Mouse (Mus musculus): Measurements from ENCODE around the gene Cntn3.
"Not testable (repeated sequence)": the region's sequence is repeated elsewhere in the genome, so short reads cannot be mapped to it uniquely, and the experiment has no call there.

The Cntn3 gene

DNA sequence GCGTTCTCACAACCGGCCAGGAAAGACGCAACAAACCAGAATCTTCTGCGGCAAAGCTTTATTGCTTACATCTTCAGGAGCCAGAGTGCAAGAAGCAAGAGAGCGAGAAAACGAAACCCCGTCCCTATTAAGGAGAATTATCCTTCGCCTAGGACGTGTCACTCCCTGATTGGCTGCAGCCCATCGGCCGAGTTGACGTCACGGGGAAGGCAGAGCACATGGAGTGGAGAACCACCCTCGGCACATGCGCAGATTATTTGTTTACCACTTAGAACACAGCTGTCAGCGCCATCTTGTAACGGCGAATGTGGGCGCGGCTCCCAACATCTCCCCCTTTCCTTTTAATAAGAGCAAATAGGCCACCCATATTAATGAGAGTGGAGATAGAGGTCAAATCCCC is at the start of gene Cntn3:
Gene Cntn3, minus strand, starts transcription at position 101 of the 400 bp plus-strand sequence.
- not testable (repeated sequence) for DNase-seq (ENCODE audit: low spot score)

DNA sequence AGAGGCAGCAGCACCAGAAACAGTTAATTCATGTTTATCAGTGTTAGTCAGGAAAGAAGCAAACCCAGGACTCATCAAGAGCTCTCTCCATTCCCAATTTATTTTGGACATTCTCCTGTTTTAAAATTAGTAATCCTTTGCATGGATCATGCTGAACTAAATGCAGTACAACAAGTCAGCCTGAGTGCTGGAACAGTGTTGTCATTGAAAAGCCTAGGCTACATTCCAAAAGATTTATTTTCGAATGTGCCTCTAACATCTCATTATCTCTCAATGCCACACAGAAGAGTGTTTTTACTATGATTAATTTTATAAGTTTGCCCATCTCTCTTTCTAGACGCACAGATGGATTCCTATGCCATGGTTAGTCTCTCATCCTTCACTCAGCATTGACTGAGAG is 27.9 kb upstream of the Cntn3 start:
- DNase-seq (ENCODE audit: low spot score): no peak

DNA sequence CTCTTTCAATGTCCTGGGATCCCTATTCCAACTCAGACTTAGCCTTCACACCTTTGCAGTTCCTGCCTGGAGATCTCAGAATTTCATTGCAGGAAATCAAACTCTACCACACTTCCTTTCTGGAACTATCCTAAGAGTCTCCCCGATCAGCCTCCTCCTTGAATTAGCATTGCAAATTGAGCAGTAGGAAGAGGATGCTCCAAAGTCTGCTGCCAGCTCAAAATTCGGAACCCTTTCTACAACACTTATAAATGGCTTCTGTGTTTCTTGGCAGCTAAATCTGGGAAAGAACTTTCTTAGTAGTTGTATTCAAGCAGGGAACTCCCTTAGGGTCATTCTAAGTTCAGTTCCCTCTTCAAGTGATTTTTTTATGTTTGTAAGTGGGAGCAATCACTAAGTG is 24.9 kb upstream of the Cntn3 start:
- no peak for DNase-seq (ENCODE audit: low spot score)

DNA sequence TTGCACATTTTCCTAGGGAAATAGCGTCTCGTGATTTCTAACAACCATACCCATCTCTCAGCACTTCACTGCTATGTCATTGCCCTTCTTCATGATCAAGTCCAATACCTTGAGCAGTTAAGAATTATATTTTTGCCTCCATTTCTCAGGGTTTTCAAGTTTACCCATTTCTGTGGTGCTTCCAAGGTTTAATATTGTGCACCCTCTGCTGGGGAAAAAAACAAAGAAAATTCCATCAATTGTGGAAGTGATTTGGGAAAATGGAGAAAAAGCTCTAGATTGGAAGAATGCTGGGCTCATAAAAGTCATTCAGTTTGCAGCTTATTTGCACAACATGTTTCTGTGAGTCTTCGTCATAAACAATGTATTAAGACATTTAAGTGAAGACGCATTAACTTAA is 17.2 kb upstream of the Cntn3 start:
- no peak for DNase-seq (ENCODE audit: low spot score)

DNA sequence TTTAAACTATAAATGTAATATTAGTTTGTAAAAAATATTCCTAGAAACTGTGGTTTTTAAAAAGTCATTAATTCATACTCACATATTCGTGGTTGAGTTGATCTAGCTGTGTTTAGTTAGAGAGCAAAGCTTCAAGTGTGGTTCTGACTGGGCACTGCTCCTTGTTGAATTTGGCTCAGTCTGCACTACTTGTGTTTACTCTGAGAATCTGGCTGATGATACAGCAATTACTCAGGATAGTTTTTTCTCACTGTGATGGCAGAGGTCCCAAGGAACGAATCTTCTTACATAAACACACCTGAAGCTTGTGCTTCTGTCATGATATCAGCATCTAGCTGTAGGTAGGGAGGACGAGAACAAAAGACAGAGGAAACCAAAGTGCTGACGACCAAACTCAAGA is 16.4 kb upstream of the Cntn3 start:
- DNase-seq (ENCODE audit: low spot score): no peak

DNA sequence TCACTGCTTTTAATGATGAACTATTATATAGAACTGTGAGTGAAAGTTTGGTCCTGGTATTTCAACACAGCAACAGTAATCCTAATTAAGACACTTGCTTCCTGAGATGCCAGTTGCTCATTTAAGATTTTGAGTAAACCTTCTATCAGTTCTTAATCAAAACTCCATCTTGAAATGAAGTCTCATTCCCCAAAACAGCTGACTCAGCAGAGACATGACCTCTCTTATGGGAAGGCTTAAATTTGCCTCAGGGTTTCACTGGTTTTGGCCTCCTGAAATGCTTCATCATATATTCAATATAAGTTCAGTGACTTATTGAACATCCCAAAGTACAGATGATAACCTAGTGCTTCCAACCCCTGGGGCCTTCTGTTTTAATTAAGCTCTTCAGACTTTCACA is 13.2 kb upstream of the Cntn3 start:
- no peak for DNase-seq (ENCODE audit: low spot score)

DNA sequence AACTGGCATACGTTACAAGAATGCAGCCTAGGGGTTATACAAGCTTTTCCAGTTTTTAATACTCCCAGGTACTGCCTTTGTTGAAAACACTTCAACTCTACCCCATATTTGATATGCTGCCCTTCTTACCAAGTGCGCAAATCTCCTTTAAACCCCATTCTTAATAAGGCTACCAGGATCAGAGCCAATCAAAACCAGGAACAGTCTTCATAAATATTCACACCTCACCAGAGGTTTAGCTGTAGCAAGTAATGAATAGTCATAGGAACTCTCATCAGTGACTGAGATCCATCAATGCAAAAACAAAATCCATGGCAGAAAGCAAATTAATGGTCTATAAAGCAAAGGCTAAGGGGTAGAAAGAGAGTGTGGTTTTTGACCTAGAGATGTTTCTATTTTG is 10.7 kb upstream of the Cntn3 start:
- no peak for DNase-seq (ENCODE audit: low spot score)

DNA sequence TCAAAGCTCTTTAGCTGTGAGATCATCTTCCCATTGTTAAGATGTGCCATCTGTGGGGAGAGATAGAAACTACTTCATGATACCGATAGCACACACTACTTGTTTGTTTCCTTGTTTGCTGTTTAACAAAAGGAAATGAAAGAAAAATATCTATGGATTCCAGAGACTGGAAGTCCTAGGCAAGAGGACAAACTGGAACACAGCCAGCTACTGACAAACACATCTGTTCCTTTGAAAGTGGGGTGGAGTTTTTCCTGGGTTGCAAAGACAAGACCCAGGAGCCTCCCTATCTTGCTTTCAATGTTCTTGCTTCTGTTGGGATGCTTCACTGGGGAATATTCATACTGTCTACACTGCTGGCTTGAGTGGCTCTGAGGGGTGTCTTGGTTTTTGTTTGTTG is 5.4 kb downstream of the Cntn3 start:
- DNase-seq (ENCODE audit: low spot score): no peak

DNA sequence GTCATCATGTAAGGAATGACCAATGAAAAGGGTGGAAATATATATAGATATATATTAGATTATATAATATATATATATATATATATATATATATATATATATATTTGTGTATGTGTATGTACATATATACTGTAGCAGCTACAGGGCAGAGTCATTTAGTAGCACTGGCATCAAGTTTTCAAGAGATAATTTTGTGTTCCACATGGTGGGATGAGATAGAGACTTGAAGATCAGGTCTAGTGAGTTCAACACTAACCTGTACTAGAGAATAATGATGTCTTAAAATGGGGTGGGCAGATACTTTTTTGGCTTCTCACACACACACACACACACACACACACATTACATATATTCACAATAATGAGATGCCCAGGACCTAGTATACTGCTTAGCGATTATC is 7.7 kb downstream of the Cntn3 start:
- DNase-seq (ENCODE audit: low spot score): no peak

DNA sequence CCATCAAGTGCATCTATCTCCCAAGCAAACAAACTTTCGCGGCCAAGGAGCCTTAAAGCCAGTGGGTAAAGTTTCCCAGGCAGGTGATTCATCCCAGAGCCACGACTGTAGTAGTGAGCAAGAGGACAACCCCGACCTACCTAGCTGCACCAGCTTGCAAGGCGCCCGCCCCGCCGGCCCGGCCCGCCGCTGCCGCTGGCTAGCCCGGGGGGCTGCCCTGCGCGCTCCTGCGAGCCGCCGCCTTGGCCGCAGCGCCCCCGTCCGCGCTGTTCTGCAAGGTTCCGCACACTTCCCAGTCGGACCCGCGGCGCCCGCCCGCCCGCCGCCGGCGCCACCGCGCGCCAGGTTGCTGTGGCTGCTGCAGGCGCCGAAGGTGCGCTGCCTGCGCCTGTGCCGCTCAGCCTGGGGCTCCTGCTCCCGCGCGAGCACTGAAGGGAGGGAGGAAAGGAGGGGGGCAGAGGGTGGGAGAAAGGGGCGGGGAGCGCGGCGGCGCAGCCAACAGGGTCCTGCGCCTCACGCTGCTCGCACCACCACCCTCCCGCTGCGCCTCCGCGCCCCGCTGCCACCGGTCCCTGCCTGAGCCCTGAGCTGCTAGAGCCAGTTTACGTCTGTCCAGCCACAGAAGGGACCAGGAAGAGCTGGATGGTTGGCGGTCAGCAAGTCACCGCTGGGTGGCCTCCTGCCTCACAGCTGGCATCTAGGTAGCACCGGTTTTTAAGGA is 8.7 kb downstream of the Cntn3 start:
- peak; percentile 67 for DNase-seq (ENCODE audit: low spot score)

DNA sequence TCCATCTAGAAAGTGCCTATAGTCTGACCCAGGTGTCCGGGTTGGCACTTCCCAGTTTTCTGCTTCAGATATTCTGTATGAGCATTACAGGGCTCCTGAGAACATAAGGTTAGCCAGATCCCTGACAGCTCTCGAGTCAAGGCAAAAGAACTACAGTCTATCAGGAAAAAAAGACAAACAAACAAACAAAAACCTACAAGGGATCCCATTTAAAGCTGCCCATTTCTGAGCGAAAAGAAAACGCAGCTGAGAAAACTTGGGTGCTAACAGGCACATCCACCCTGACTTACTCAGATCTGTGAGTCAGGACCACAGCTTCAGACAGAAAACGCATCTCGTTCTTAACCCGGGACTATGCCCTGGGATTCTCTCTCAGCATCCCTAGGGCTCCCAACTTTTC is 9.5 kb downstream of the Cntn3 start:
- no peak for DNase-seq (ENCODE audit: low spot score)

DNA sequence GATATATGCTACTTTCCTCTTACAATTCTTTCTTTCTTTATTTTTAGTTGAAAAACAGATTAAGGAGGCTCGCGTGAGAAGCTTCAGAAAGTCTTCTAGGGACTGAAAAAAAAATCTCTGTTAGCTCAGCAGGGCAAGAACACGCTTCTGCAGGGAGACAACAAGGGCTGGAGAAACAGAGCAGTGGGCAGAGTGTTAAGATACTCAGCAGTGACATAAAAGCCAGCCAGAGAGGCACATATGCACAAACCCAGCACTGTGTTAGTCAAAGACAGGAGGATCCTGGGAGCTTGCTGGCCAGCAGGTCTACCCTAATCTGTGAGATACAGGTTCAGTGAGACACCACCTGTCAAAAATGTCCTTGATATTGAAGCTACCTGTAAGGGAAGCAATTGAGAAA is 15.4 kb downstream of the Cntn3 start:
- DNase-seq (ENCODE audit: low spot score): no peak

DNA sequence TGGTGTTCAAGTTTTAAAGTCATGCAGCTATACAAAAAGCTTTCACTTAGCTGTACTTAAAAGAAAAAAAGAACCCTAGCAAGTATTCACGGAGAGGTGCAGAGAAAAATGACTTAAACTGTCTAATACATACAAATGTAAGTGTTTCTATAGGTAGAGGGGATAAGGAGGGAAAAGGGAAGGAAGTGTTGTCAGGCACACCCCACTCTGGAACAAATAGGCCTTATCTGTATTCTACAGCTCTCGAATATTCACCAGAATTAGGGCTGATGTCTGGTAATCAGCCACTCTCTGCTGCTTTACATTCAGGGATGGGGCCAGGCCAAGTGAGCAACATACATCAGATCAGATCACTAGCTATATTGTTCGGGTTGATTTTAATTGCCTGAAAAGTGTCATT is 16.4 kb downstream of the Cntn3 start:
- DNase-seq (ENCODE audit: low spot score): no peak

DNA sequence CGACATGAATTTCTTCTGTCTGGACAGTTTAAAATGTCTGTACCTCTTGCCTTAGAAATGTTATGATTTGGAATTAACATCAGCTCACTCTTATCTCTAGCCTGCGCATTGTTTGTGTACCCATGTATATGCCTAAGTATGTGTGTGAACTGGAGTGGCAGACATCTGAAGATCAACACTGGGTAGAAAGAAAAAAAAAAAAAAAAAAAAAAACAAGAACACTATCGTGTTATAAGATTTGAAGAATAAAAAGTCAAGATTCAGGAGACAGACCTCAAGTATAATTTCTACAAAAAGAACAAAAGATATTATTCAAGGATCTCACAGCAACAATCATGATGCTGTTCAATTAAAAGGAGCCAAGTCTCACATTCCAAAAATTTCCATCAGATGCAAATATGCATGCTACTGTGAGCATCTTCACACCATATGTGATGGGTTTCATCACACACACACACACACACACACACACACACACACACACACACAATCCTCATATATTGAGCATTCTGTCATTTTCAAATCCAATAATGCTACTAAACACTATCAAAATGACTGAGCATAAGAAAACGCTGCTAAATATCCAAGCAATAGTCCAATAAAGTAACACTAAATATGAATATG is 17.0 kb downstream of the Cntn3 start:
- DNase-seq (ENCODE audit: low spot score): no peak

DNA sequence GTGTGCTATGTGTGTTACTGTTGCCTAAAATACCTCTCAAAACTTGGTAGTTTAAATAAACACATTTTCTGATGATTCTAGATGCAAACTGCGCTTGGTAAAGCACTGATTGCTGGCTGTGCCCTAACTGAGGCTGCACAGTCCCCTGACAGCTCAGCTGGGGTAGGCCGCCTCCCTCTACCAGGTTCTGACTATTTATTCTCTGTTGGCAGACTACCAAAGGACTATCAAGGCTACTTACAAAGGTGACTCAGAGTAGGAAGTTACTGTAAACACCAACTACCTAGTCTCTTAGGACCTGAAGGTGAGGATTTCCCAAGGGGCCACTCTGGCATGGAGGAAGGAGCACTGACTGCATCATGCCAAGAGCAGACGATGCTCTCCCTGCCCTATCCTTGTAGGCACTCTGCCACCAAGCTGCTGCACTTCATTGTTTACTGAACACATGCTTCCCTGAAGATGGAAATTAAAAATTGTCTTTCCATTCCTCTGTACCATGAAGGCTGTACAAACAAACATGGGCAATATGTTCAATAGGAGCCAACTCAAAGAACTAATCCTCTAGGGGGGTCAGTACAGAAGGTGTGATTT is 17.7 kb downstream of the Cntn3 start:
- no peak for DNase-seq (ENCODE audit: low spot score)

DNA sequence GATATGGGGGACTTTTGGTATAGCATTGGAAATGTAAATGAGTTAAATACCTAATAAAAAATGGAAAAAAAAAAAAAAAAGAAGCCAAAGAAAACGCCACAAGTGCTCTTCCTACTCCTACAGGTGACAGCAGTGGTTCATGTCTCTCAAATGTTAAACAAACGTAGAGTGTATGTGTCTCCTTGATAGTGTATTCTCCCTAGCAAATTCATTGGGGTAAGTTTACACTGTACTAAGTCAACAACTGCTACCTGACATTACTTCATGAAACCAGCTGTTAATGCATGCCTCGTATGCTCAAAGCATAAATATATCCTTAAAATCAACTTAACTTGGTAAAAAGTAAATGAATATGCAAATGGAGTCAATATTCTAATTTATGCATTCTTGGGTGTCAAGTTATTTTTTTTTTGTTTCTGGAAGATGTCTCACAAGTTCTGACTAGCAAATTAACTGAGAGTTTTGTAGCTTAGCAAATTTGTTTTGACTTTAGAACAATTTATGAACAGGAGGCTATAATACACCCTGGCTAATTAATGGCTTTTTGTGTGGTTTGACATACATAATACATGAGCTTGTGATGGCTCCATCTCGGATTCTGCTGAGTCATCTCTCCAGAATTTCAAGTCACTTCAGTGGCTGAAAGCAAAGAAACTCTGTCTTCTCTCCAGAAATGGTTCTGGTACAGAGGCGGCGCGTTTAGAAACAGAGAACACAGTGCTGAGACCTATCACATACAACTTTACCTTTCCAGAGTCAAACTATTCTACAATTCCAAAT is 31.1 kb downstream of the Cntn3 start:
- DNase-seq (ENCODE audit: low spot score): no peak

DNA sequence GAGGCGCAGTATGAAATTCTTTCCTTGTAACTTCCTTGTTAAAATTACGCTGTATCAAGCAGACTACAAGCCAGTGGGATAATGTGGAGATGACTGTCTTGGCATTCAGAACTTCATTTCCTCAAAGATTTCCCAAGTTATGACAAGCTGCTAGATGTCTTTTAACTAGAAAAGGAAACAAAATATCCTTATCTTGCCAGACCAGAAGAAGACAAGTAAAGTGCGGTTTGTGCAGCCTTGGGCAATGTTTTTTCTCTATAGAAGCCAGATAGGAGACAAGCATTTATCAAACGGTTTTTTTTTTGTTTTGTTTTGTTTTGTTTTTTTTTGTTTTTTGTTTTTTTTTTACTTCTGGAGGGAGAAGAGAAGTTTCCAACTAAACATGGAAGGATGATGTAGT is 37.3 kb downstream of the Cntn3 start:
- DNase-seq (ENCODE audit: low spot score): no peak

DNA sequence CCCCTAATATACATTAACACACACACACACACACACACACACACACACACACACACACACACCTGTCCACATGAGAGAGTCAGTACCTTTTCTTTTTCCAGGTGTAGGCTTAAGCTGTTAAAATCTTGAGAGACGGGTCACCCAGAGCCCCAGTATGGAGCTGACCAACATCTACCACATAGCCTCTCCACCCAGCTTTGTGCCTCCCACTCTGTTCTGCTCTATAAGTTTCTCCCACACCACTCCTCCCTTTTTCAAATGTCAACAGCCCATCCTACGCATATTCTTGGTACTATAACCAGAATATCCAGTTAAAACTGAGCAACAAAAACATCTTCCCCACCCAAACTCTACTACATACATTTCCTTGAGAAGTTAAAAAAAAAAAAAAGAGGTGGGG is 49.9 kb downstream of the Cntn3 start:
- no peak for DNase-seq (ENCODE audit: low spot score)

DNA sequence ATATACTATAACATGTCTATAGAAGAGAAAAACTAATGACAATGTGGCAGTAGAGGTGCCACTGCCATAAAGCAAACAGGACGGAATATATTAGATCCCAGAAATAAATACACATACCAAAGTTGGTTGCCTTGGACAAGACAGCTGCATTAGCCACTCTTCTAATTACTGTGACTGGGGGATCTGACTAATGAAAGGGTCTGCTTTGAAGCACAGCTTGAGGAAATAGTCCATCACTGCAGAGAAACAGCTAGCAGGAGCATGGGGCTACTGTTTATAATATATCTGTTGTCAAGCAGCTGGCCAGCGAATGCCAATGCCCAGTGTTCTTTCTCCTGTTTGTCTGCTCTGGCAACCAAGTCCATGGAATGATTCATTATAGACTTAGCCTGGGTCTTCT is 51.9 kb downstream of the Cntn3 start:
- no peak for DNase-seq (ENCODE audit: low spot score)

DNA sequence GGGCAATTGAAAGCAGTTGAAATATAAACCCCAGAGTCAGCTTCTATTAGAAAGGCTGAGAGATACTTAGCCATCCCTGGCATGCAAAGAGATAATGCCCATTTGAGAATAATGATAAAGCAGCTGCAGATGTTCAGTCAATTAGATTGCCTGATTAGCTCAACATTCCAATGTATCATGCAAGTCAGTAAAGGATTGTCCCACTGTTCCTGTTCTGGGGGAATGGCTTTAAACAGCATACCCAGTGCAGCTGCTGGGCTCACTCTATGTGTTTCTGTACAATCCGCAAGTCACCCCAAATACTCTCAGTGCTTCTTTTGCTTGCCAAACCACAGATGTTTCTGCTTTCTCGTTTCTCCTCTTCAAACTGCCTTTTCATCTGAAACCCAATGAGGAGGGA is 57.7 kb downstream of the Cntn3 start:
- no peak for DNase-seq (ENCODE audit: low spot score)

DNA sequence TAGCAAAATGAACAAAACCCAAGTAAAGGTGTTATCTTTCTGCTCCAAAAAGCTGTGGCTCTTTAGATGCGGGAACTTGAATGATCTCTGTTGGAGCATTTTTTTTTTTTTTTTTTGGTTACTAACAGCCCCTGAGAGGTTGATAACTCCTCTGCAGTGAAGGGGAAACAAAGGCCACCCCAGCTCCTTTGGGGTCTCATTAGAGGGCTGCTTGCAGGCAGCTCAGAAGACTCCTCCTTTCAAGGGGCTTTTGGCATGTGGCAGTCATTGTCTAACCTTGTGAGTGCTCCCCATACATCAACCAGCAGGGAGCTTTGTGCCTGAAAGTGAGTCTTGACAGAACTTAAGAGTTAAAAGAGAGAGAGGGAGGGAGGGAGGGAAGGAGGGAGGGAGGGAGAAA is 60.8 kb downstream of the Cntn3 start:
- DNase-seq (ENCODE audit: low spot score): no peak

DNA sequence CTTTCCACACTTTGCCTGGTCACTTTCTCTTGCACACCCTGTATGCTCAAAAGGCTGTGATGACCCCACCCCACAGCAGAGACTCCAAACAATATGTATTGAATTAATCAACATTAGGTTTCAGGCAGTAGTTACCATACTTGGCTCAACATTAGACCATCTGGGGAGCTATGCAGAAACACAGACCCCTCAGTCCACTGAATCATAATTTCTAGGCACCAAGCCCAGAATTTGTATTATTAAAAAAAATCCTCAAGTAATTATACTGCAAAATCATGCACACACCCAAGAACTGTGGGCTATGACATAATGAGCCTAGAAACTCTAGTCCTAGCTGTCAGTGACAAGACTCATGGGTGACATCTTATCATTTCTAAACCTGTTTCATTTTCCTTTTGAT is 87.4 kb downstream of the Cntn3 start:
- no peak for DNase-seq (ENCODE audit: low spot score)

Measured in ovary, postnatal 36 days (tissue).